Mouse (Mus musculus) olfactory bulb, adult 2 months (tissue): Measurements from ENCODE around the gene Phlda2.

Experiments used
- CTCF ChIP-seq: fragments of 200-500 bp; IDR thresholded peaks from 2 replicates; pipeline ENCODE4 v1.5.1; 2012; ENCODE audit warnings: low read depth, mild to moderate bottlenecking, low read length, moderate library complexity; ENCODE audit not compliant: insufficient read depth
- POLR2A ChIP-seq: fragments of 200-500 bp; IDR thresholded peaks from 2 replicates; pipeline ENCODE4 v1.6.1; 2012; ENCODE audit warnings: mild to moderate bottlenecking, low read depth, low read length, moderate library complexity; ENCODE audit not compliant: insufficient read depth

DNA sequence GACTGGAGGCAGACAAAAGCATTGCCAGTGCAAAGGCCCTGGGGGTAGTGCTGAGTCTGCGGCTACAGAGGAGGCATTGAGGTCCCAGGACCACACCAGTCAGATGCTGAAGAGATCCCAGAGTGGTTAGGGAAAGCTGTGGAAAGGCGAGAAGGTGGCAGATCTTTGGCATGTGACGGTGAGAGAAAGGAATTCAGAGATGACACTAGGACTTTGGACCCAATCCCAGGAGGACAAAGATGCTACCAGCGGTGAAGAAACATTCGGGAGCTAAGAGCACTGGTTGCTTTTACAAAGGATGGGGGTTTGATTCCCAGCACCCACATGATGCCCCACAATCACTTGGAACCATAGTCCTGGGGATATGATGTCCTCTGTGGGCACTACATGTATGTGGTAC lies 25.1 kb downstream of the Phlda2 start:
- TF ChIP-seq CTCF: no peak
- no peak for TF ChIP-seq POLR2A
